Mouse (Mus musculus): ENCODE measurements at regions not wholly inside any gene's neighbourhood (a gene's known extent, or its start where the extent isn't known, plus 50 kb on each side); places are given as distances from the start of the nearest gene placed in this dataset.

DNA sequence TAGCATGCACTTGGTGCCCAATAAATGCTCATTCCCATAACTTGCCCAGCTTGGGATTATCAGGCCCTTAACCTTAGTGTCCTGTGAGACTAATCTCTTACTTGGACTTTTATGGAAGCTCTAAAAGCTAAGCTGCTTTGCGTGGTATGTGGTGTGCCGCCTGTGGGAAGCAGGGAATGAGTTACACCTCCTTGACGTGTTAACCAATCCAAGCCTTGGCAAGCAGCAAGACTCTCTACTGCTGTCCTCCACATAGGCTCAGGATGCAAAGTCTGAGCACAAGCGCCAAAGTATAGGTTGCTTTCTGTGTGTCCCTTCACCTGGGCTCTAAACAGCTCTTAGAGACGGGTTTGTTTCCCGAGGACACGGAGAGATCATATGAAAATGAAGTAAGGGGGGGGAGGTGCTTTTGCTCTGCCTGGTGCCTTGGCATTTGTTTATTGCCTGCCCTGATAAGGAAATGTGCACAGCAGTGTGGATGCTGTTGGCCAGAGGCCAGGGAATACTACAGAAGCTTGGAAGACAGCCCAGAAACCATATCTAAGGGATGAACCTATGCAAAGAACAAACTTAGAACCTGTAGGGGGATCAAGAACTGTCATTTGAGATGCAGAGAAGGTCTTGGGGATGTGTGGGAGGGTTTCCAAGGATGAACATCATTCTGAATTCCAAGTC is 719.6 kb downstream of the Defb40 start:
- no peak for TF ChIP-seq POLR2A (IDR thresholded peaks at IDR 0.05; ENCODE audit: low read depth, low read length)
- TF ChIP-seq CTCF (conservative IDR thresholded peaks at IDR 0.05; ENCODE audit: insufficient read depth, insufficient read length, low read depth, low read length): no peak
- WGBS: 69% methylated on average over 7 of the region's 7 CpGs

DNA sequence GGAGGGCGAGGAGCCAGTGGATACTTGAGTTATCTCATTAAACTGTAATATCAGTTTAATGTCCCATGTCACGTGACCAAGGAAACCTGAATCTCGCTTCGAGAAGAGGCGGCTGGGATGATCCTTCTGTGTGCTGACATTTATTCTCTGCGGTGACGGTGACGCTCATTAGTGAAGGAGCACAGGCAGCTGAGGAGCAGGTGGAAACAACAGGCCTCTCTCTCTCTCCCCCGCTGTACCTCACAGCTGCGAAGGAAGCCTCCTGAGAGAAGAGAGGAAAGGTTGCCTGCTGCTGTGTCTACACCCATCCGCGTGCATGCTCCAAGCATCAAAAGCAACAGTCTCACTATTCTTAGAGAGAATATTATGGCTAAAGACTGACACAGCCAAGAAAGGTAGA is 731.8 kb downstream of the Defb40 start:
- whole genome bisulfite sequencing: 59% methylated on average over 12 of the region's 12 CpGs
- H3K27ac ChIP-seq (ENCODE audit: insufficient read depth, low read depth, low read length): no peak overlapping the region
- H3K4me1 ChIP-seq (ENCODE audit: control insufficient read depth, insufficient read depth, low read length): no peaks in the 10 kb centered on the region
- no peak for TF ChIP-seq POLR2A (IDR thresholded peaks at IDR 0.05; ENCODE audit: low read depth, low read length)
- TF ChIP-seq CTCF (conservative IDR thresholded peaks at IDR 0.05; ENCODE audit: insufficient read depth, insufficient read length, low read depth, low read length): no peak
- H3K27me3 ChIP-seq (replicated peaks; ENCODE audit: control insufficient read depth, insufficient read depth, low read length): no peaks in the 10 kb centered on the region
- no peaks in the 10 kb centered on the region for H3K36me3 ChIP-seq (ENCODE audit: control insufficient read depth, insufficient read depth, low read length)
- no peak overlapping the region for H3K4me3 ChIP-seq (ENCODE audit: insufficient read depth, low read depth, low read length)
- no peak for DNase-seq

More for the DNA sequence above, 719.6 kb downstream of the Defb40 start:
- Histone ChIP-seq H3K27me3 (replicated peaks; ENCODE audit: control insufficient read depth, insufficient read depth, low read length) (no peaks in the 10 kb centered on the region), H3K36me3 (ENCODE audit: control insufficient read depth, insufficient read depth, low read length) (no peaks in the 10 kb centered on the region), H3K4me1 (ENCODE audit: control insufficient read depth, insufficient read depth, low read length) (no peaks in the 10 kb centered on the region), H3K27ac (ENCODE audit: insufficient read depth, low read depth, low read length) (no peak overlapping the region), H3K4me3 (ENCODE audit: insufficient read depth, low read depth, low read length) (no peak overlapping the region)
- no peak for DNase-seq

DNA sequence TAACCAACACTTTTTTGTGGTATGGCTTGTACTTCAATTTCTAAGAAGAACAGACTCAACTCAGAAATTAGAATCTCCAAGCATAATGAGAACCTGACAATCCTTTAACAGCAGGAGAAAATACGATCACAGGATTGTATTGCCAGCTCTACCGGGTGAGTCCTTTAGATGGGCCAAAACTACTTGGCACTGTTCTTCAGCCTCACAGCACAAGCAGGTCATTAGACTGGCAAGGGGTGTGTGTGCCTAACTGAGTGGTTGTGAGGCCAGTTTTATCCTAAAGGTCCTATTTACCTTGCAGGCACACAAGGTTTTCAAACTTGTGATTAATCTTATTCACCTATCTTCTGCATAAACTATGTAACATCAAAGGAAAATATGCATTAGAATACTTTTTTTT is 760.5 kb downstream of the Defb40 start:
- 43% methylated on average over 2 of the region's 2 CpGs for WGBS
- no peak for DNase-seq

DNA sequence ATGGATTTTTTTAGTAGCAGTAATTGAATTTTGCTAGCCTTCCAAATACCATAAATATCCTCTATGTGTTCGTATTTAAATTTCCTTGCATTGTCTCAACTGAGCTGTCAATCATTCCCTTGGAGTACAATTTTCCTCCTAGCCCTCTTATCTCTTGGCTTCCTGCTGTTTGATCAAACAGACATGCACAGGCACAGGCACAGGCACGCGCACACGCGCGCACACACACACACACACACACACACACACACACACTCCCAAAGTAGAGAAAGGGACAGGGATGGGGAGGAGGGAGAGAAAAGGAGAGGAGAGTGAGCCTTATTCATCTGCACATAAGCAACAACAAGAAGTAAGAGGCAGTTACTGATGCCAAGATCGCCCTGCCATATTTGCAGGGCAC is 760.9 kb downstream of the Defb40 start:
- WGBS: 89% methylated on average over 7 of the region's 7 CpGs
- no peak for TF ChIP-seq POLR2A (IDR thresholded peaks at IDR 0.05; ENCODE audit: low read depth, low read length)
- no peak for TF ChIP-seq CTCF (conservative IDR thresholded peaks at IDR 0.05; ENCODE audit: insufficient read depth, insufficient read length, low read depth, low read length)
- Histone ChIP-seq H3K36me3 (ENCODE audit: control insufficient read depth, insufficient read depth, low read length) (no peaks in the 10 kb centered on the region), H3K4me3 (ENCODE audit: insufficient read depth, low read depth, low read length) (no peak overlapping the region), H3K27ac (ENCODE audit: insufficient read depth, low read depth, low read length) (no peak overlapping the region), H3K4me1 (ENCODE audit: control insufficient read depth, insufficient read depth, low read length) (no peaks in the 10 kb centered on the region), H3K27me3 (replicated peaks; ENCODE audit: control insufficient read depth, insufficient read depth, low read length) (no peaks in the 10 kb centered on the region)
- DNase-seq: no peak

More for the DNA sequence above, 760.5 kb downstream of the Defb40 start:
- no peaks in the 10 kb centered on the region for H3K27me3 ChIP-seq (replicated peaks; ENCODE audit: control insufficient read depth, insufficient read depth, low read length)
- no peak overlapping the region for H3K4me3 ChIP-seq (ENCODE audit: insufficient read depth, low read depth, low read length)
- H3K4me1 ChIP-seq (ENCODE audit: control insufficient read depth, insufficient read depth, low read length): no peaks in the 10 kb centered on the region
- H3K27ac ChIP-seq (ENCODE audit: insufficient read depth, low read depth, low read length): no peak overlapping the region
- no peak for TF ChIP-seq CTCF (conservative IDR thresholded peaks at IDR 0.05; ENCODE audit: insufficient read depth, insufficient read length, low read depth, low read length)
- no peak for TF ChIP-seq POLR2A (IDR thresholded peaks at IDR 0.05; ENCODE audit: low read depth, low read length)
- H3K36me3 ChIP-seq (ENCODE audit: control insufficient read depth, insufficient read depth, low read length): no peaks in the 10 kb centered on the region

DNA sequence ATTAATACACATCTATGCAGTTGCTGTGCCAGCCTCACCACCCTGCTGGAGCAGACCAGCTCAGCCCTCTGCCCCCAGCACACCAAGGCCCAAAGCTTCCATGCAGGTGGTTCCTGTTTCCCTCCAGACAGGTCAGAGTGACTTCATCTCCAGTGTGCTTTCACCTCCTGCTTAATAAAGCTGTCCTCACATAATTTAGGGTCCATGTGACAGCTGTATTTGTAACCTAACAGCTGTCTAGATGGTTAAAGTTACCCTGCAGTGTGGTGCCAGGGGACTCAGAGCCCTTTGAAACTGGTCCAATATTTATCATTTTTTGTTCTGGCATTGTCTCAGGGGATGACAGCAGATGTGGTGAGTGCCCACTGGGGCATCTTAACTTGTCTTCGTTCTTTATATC is 761.5 kb downstream of the Defb40 start:
- Histone ChIP-seq H3K36me3 (ENCODE audit: control insufficient read depth, insufficient read depth, low read length) (no peaks in the 10 kb centered on the region), H3K27ac (ENCODE audit: insufficient read depth, low read depth, low read length) (no peak overlapping the region), H3K4me3 (ENCODE audit: insufficient read depth, low read depth, low read length) (no peak overlapping the region), H3K4me1 (ENCODE audit: control insufficient read depth, insufficient read depth, low read length) (no peaks in the 10 kb centered on the region), H3K27me3 (replicated peaks; ENCODE audit: control insufficient read depth, insufficient read depth, low read length) (no peaks in the 10 kb centered on the region)
- WGBS: 30% methylated on average over 1 of the region's 1 CpGs
- TF ChIP-seq POLR2A (IDR thresholded peaks at IDR 0.05; ENCODE audit: low read depth, low read length) (no peak), CTCF (conservative IDR thresholded peaks at IDR 0.05; ENCODE audit: insufficient read depth, insufficient read length, low read depth, low read length) (no peak)
- no peak for DNase-seq

DNA sequence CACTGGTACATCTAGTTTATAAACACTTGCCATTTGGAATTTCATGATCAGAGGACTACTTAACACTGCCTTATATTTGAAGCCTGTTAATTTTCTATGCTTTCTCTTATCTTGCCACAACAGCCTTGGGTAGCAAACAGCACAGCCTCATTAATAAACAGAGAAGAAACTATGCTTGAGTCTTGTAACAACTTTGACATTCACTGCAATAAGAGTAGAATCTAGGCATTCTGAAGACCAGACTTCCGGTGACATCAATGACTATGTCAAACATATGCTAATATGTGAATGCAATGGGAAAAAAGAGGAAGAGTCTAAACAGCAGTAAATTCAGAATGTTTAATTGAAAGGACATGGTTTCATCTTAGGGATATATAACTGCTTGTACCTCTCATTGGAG is 768.0 kb downstream of the Defb40 start:
- H3K4me1 ChIP-seq (ENCODE audit: control insufficient read depth, insufficient read depth, low read length): no peaks in the 10 kb centered on the region
- WGBS: 94% methylated on average over 1 of the region's 1 CpGs
- TF ChIP-seq CTCF (conservative IDR thresholded peaks at IDR 0.05; ENCODE audit: insufficient read depth, insufficient read length, low read depth, low read length) (no peak), POLR2A (IDR thresholded peaks at IDR 0.05; ENCODE audit: low read depth, low read length) (no peak)
- no peak overlapping the region for H3K4me3 ChIP-seq (ENCODE audit: insufficient read depth, low read depth, low read length)
- H3K27me3 ChIP-seq (replicated peaks; ENCODE audit: control insufficient read depth, insufficient read depth, low read length): no peaks in the 10 kb centered on the region
- no peak for DNase-seq
- no peaks in the 10 kb centered on the region for H3K36me3 ChIP-seq (ENCODE audit: control insufficient read depth, insufficient read depth, low read length)
- H3K27ac ChIP-seq (ENCODE audit: insufficient read depth, low read depth, low read length): no peak overlapping the region

DNA sequence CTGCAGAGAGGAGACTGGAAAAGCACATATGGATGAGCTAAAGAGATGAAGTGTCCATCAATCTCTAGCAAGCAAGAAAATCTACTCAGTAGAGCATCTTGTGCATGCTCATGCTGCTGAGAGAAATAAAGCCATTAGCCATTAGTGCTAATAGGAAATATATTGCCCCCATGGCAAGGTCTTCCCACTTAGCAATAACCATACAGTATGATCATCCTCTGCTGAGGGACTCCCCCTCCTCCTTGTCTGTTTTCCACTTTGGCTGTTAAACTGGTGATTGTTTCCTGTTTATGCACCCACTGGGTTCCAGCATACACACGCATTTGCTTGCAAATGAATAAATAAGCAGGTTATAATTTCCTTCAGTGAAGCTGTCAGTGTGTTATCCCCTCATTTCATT is 769.4 kb downstream of the Defb40 start:
- no peaks in the 10 kb centered on the region for H3K4me1 ChIP-seq (ENCODE audit: control insufficient read depth, insufficient read depth, low read length)
- no peak for TF ChIP-seq CTCF (conservative IDR thresholded peaks at IDR 0.05; ENCODE audit: insufficient read depth, insufficient read length, low read depth, low read length)
- no peak for TF ChIP-seq POLR2A (IDR thresholded peaks at IDR 0.05; ENCODE audit: low read depth, low read length)
- H3K27me3 ChIP-seq (replicated peaks; ENCODE audit: control insufficient read depth, insufficient read depth, low read length): no peaks in the 10 kb centered on the region
- no peak for DNase-seq
- H3K36me3 ChIP-seq (ENCODE audit: control insufficient read depth, insufficient read depth, low read length): no peaks in the 10 kb centered on the region
- no peak overlapping the region for H3K27ac ChIP-seq (ENCODE audit: insufficient read depth, low read depth, low read length)
- 71% methylated on average over 1 of the region's 1 CpGs for WGBS
- no peak overlapping the region for H3K4me3 ChIP-seq (ENCODE audit: insufficient read depth, low read depth, low read length)
